Mouse (Mus musculus) myocyte (in vitro differentiated cells): ENCODE data around the gene Hnrnpa3.
"Not testable (repeated sequence)": the region's sequence is repeated elsewhere in the genome, so short reads cannot be mapped to it uniquely, and the experiment has no call there.

ENCODE experiments used
- CEBPB ChIP-seq: IDR thresholded peaks from 2 replicates; pipeline ENCODE4 v1.6.1; 2011; ENCODE audit warnings: mild to moderate bottlenecking, moderate library complexity; ENCODE audit not compliant: poor library complexity, insufficient read depth, severe bottlenecking
- E2F4 ChIP-seq: IDR thresholded peaks from one replicate; pipeline ENCODE4 v1.6.1; 2011; ENCODE audit warnings: mild to moderate bottlenecking, control low read depth, moderate library complexity; ENCODE audit not compliant: insufficient read depth
- MAX ChIP-seq: IDR thresholded peaks from one replicate; pipeline ENCODE4 v1.6.1; 2011; ENCODE audit warnings: low read depth, mild to moderate bottlenecking, control low read depth
- MYOD1 ChIP-seq, 3 experiments: IDR thresholded peaks; one replicate each; pipeline ENCODE4 v1.6.1; 2011; ENCODE audit warnings: control low read depth in 2 of 3, low read depth in 2 of 3, mild to moderate bottlenecking in 2 of 3, moderate library complexity in 1 of 3; ENCODE audit not compliant: insufficient read length in 2 of 3, control insufficient read depth in 1 of 3
- MYOG ChIP-seq, 3 experiments: IDR thresholded peaks; one replicate each; pipeline ENCODE4 v1.6.1; 2011; ENCODE audit warnings: control low read depth in 2 of 3, low read depth in 2 of 3, mild to moderate bottlenecking in 2 of 3; ENCODE audit not compliant: insufficient read length in 2 of 3, control insufficient read depth in 1 of 3, insufficient read depth in 1 of 3
- POLR2A ChIP-seq: IDR thresholded peaks from one replicate; pipeline ENCODE4 v1.6.1; 2011; ENCODE audit warnings: low read depth, mild to moderate bottlenecking, control low read depth, moderate library complexity; ENCODE audit not compliant: insufficient read length
- POLR2AphosphoS2 ChIP-seq: IDR thresholded peaks from one replicate; pipeline ENCODE4 v1.6.1; 2011; ENCODE audit warnings: low read depth, control low read depth; ENCODE audit not compliant: insufficient read length
- SRF ChIP-seq: IDR thresholded peaks from one replicate; pipeline ENCODE4 v1.6.1; 2011; ENCODE audit warnings: low read depth; ENCODE audit not compliant: control insufficient read depth, insufficient read length
- TCF12 ChIP-seq: IDR thresholded peaks from one replicate; pipeline ENCODE4 v1.6.1; 2011; ENCODE audit warnings: mild to moderate bottlenecking, control low read depth; ENCODE audit not compliant: poor library complexity, insufficient read depth, severe bottlenecking
- TCF3 ChIP-seq: IDR thresholded peaks from one replicate; pipeline ENCODE4 v1.6.1; 2011; ENCODE audit warnings: low read depth, control low read depth; ENCODE audit not compliant: insufficient read length
- USF1 ChIP-seq: IDR thresholded peaks from one replicate; pipeline ENCODE4 v1.6.1; 2011; ENCODE audit warnings: low read depth, mild to moderate bottlenecking, control low read depth, moderate library complexity

GRCm38 (mm10) chr2:75634431-75634830 lies 24.6 kb upstream of the Hnrnpa3 start:
- TF ChIP-seq POLR2A; TCF12; MYOD1 (IDR thresholded peaks at IDR 0.05; ENCODE audit: control insufficient read depth in 1 of 3, insufficient read length in 2 of 3, low read depth in 2 of 3); CEBPB; E2F4; POLR2AphosphoS2; MYOG (IDR thresholded peaks at IDR 0.05; ENCODE audit: control insufficient read depth in 1 of 3, insufficient read depth in 1 of 3, insufficient read length in 2 of 3, low read depth in 2 of 3); USF1; MAX; SRF; TCF3: not testable (repeated sequence)
